Mouse (Mus musculus) bone marrow, adult 2 months (tissue): ENCODE measurements at regions not wholly inside any gene's neighbourhood (a gene's known extent, or its start where the extent isn't known, plus 50 kb on each side); places are given as distances from the start of the nearest gene placed in this dataset.

Experiments used
- CTCF ChIP-seq: fragments of 200-500 bp; IDR thresholded peaks from 2 replicates; pipeline ENCODE4 v1.5.1; 2011; ENCODE audit warnings: low read length, control low read depth; ENCODE audit not compliant: control insufficient read depth, insufficient read depth
- POLR2A ChIP-seq: fragments of 200-500 bp; IDR thresholded peaks from 2 replicates; pipeline ENCODE4 v1.6.1; 2011; ENCODE audit warnings: low read depth, mild to moderate bottlenecking, control low read depth, low read length, borderline replicate concordance; ENCODE audit not compliant: control insufficient read depth

DNA sequence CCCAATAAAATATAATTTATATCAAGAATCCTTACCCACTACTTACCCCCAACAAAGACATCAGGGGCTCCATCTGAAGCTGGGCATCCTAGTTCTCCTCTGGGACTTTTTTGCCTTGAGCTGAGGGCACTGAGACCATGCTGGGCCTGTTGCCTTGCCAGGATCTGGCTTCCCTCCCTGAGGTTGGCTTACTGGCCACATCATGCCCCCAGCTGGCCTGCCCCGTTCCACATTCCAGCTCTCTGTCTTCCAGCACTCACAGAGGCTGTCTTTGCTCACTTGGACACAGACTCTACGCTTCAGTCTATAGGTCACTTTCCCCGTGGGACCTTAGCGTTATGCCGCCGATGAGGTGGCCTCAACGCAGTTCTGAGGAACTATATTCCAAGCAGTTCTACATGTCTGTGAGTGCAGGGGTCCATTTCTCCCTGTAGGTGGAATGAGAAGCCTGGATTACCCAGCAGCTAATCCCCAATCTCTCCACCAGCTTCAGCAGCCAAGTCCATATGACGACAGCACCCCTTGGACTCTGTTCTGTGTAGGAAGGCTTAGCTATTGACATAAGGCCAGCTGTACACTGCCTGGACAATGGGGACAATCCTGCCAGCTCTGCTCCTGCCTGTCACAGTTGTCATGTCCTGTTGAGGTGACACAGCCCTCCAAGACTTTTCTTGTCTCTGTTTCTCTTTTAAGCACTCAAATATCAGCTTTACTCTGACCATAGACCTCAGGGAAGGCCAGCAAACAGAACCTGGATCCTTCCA, 341.5 kb downstream of the Gadd45g start:
- TF ChIP-seq CTCF = no peak
- no peak for TF ChIP-seq POLR2A
